Mouse (Mus musculus) stomach, embryonic 16.5 days (tissue): ENCODE measurements around the gene Sesn3. TPM values are rescaled to one million over a fixed set of nuclear protein-coding genes. Genes with fewer than 3 reads are reported as not detected.

ENCODE experiments used
- ATAC-seq: fragments of 200-750 bp; cut with Nextera tagmentation; 2 replicates; pipeline ENCODE4 v1.8.0; 2017; ENCODE audit warnings: moderate number of reproducible peaks, moderate TSS enrichment; ENCODE audit not compliant: insufficient read depth, low FRiP score
- H3K27ac ChIP-seq: fragments of 300-500 bp; sonication (generic); 2 replicates; pipeline ENCODE4 v1.5.1; 2014; ENCODE audit warnings: low read length
- H3K27me3 ChIP-seq: fragments of 300-500 bp; sonication (generic); 2 replicates; pipeline ENCODE4 v1.6.1; 2014; ENCODE audit warnings: low read length, control low read depth, mixed read lengths; ENCODE audit not compliant: control insufficient read depth, insufficient read depth
- H3K36me3 ChIP-seq: fragments of 300-500 bp; sonication (generic); 2 replicates; pipeline ENCODE4 v1.6.1; 2014; ENCODE audit warnings: low read length; ENCODE audit not compliant: control insufficient read depth, insufficient read depth
- H3K4me1 ChIP-seq: fragments of 300-500 bp; sonication (generic); 2 replicates; pipeline ENCODE4 v1.6.1; 2014; ENCODE audit warnings: low read length, control low read depth, mixed read lengths; ENCODE audit not compliant: control insufficient read depth, insufficient read depth
- H3K4me2 ChIP-seq: fragments of 300-500 bp; sonication (generic); 2 replicates; pipeline ENCODE4 v1.6.1; 2014; ENCODE audit warnings: low read depth, low read length, mixed read lengths
- H3K4me3 ChIP-seq: fragments of 300-500 bp; sonication (generic); replicated peaks from 2 replicates; pipeline ENCODE4 v1.5.1; 2014; ENCODE audit warnings: mild to moderate bottlenecking, low read length
- H3K9ac ChIP-seq: fragments of 300-500 bp; sonication (generic); 2 replicates; pipeline ENCODE4 v1.6.1; 2014; ENCODE audit warnings: low read length
- H3K9me3 ChIP-seq: fragments of 300-500 bp; sonication (generic); replicated peaks from 2 replicates; pipeline ENCODE4 v1.6.1; 2016; ENCODE audit warnings: low read length, control low read depth; ENCODE audit not compliant: control insufficient read depth
- WGBS: fragments of 180-500 bp; shearing (Covaris S2); extraction: QIAGEN DNeasy Blood & Tissue Kit; methylation state at CpG from one replicate; pipeline ENCODE4 v1.1.7; 2014; 5-methylcytosine and 5-hydroxymethylcytosine counted together
- polyA plus RNA-seq: library from polyadenylated mRNA; unstranded; fragments of >200 nt; fragmentation: Nextera tagmentation; extraction: Ambion mirVana; gene quantifications from 2 replicates; pipeline ENCODE4 v1.2.1, GENCODE M21; 2015

Gene Sesn3
- polyA plus RNA-seq, 1 experiment from 2014 or later = 12.0 TPM

- H3K4me1 ChIP-seq = peaks cover 14% of the 10 kb centered on the region; the same call in 1 of the 2 replicates
- no peak for ATAC-seq
- H3K4me3 ChIP-seq = no peak overlapping the region
- H3K9ac ChIP-seq = no peak overlapping the region
- H3K27me3 ChIP-seq = no peaks in the 10 kb centered on the region
- H3K4me2 ChIP-seq = no peak overlapping the region
- H3K9me3 ChIP-seq = no peaks in the 10 kb centered on the region
- H3K36me3 ChIP-seq = no peaks in the 10 kb centered on the region
- H3K27ac ChIP-seq = no peak overlapping the region
- 86% methylated on average over 8 of the region's 8 CpGs for WGBS
Observed at GRCm38 (mm10) chr9:14295680-14296440, 21.0 kb downstream of the Sesn3 start.

DNA sequence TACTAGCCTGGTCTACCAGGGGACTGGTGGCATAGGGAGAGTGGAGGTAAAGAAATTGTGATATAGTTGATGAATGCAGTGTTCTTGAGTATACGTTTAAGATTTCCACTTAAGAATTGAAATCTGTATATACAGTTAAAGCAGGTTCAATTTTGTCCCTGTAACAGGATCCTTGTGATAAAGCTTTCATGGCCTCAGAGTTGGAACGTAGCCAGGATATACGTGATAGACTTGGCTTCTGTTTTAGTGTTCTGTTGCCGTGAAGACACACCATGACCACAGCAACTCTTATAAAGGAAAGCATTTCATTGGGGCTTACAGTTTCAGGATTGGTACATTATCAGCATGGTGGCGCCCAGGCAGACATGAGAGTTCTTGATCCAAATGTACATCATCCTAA is 22.3 kb downstream of the Sesn3 start:
- no peak overlapping the region for H3K27ac ChIP-seq
- H3K4me1 ChIP-seq = peaks cover 15% of the 10 kb centered on the region; the same call in 1 of the 2 replicates
- no peaks in the 10 kb centered on the region for H3K27me3 ChIP-seq
- ATAC-seq = no peak
- H3K4me3 ChIP-seq = no peak overlapping the region
- H3K4me2 ChIP-seq = no peak overlapping the region
- H3K9ac ChIP-seq = no peak overlapping the region
- no peaks in the 10 kb centered on the region for H3K9me3 ChIP-seq
- H3K36me3 ChIP-seq = no peaks in the 10 kb centered on the region
- WGBS = 61% methylated on average over 5 of the region's 5 CpGs

DNA sequence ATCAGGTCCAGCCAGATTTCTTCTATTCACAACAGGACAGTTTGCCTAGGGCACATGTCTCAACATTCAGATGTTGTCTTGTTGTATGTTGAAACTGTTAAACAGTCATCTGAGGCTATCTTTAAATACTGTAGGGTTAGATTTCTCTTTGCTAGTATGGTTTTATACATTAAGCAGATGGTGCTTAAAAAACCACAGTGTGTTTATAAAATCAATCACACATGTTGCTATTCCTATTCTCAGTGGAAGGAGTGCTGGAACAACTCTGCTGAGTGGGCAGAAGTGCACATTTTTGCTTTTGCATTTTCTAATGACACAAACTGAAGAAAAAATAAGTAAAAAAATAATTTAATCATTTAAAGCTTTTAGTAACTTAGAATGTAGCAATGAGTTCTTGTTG is 25.0 kb downstream of the Sesn3 start:
- no peak for ATAC-seq
- no peaks in the 10 kb centered on the region for H3K36me3 ChIP-seq
- no peak overlapping the region for H3K4me3 ChIP-seq
- H3K9ac ChIP-seq = no peak overlapping the region
- no peak overlapping the region for H3K27ac ChIP-seq
- H3K27me3 ChIP-seq = no peaks in the 10 kb centered on the region
- H3K9me3 ChIP-seq = no peaks in the 10 kb centered on the region
- H3K4me2 ChIP-seq = no peak overlapping the region
- H3K4me1 ChIP-seq = 0 out of 2 replicates have a peak, but pooled peaks cover 11% of the 10 kb centered on the region

GRCm38 (mm10) chr9:14300795-14301194 is 25.9 kb downstream of the Sesn3 start:
- Histone ChIP-seq H3K4me1 (0 out of 2 replicates have a peak, but pooled peaks cover 11% of the 10 kb centered on the region), H3K27ac (no peak overlapping the region)
- ATAC-seq = no peak

GRCm38 (mm10) chr9:14304262-14304968 is 29.5 kb downstream of the Sesn3 start:
- Histone ChIP-seq H3K4me1 (0 out of 2 replicates have a peak, but pooled peaks cover 7% of the 10 kb centered on the region), H3K9ac (no peak overlapping the region), H3K9me3 (no peaks in the 10 kb centered on the region), H3K27me3 (no peaks in the 10 kb centered on the region), H3K4me3 (no peak overlapping the region), H3K4me2 (no peak overlapping the region), H3K36me3 (no peaks in the 10 kb centered on the region), H3K27ac (no peak overlapping the region)
- no peak for ATAC-seq
- WGBS = 67% methylated on average over 9 of the region's 9 CpGs

More at GRCm38 (mm10) chr9:14300795-14301194, 25.9 kb downstream of the Sesn3 start:
- Histone ChIP-seq H3K4me3 (no peak overlapping the region), H3K36me3 (no peaks in the 10 kb centered on the region), H3K9ac (no peak overlapping the region), H3K4me2 (no peak overlapping the region), H3K27me3 (no peaks in the 10 kb centered on the region), H3K9me3 (no peaks in the 10 kb centered on the region)
- 60% methylated on average over 6 of the region's 6 CpGs for WGBS

GRCm38 (mm10) chr9:14307341-14307740 is 32.5 kb downstream of the Sesn3 start:
- Histone ChIP-seq H3K27ac (no peak overlapping the region), H3K36me3 (no peaks in the 10 kb centered on the region; the same call in 1 of the 2 replicates), H3K9ac (no peak overlapping the region), H3K4me3 (no peak overlapping the region), H3K4me1 (no peaks in the 10 kb centered on the region), H3K27me3 (no peaks in the 10 kb centered on the region), H3K4me2 (no peak overlapping the region), H3K9me3 (no peaks in the 10 kb centered on the region)
- WGBS = 87% methylated on average over 3 of the region's 3 CpGs
- ATAC-seq = no peak

DNA sequence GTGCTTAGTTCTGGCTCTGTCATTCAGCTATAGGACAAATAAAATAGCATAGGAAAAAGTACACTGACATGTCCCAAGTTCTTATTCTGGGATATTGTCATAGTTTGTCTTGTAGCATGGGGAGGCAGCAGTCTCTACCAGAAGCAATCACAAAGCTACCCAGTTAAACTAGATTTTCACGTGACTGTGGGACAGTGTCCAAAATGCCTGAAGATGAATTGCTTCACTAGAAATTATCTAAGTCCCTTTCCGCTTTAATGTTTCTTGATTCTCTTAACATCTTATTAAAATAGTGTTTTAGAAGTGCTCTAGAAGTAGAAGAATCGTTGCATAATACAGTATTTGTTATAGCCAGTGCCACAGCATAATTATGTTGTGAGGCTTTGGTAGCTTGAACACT is 39.1 kb downstream of the Sesn3 start:
- Histone ChIP-seq H3K27me3 (no peaks in the 10 kb centered on the region), H3K9ac (no peak overlapping the region), H3K4me1 (no peaks in the 10 kb centered on the region), H3K4me3 (no peak overlapping the region), H3K4me2 (no peak overlapping the region), H3K36me3 (peaks cover 3% of the 10 kb centered on the region; the same call in 1 of the 2 replicates), H3K9me3 (no peaks in the 10 kb centered on the region), H3K27ac (no peak overlapping the region)
- no peak for ATAC-seq
- WGBS = 78% methylated on average over 3 of the region's 3 CpGs

DNA sequence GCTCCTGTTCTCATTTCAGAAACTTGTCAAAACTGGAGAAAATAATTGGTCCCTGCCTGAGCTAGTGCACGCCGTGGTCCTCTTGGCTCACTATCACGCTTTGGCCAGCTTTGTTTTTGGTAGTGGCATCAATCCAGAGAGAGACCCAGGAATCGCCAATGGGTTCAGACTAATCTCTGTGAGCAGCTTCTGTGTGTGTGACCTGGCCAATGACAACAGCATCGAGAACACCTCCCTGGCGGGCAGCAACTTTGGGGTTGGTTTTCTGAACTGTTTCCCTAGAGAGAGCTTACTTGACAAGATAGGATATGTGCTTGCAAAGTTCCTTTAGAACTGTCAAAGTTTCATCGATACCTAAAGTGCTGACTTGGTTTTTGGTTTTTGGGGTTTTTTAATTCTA is 39.6 kb downstream of the Sesn3 start:
- Histone ChIP-seq H3K9ac (no peak overlapping the region), H3K4me2 (no peak overlapping the region), H3K27me3 (no peaks in the 10 kb centered on the region), H3K9me3 (no peaks in the 10 kb centered on the region), H3K4me3 (no peak overlapping the region), H3K4me1 (no peaks in the 10 kb centered on the region), H3K36me3 (peaks cover 3% of the 10 kb centered on the region; the same call in 1 of the 2 replicates), H3K27ac (no peak overlapping the region)
- no peak for ATAC-seq
- 88% methylated on average over 7 of the region's 7 CpGs for WGBS

DNA sequence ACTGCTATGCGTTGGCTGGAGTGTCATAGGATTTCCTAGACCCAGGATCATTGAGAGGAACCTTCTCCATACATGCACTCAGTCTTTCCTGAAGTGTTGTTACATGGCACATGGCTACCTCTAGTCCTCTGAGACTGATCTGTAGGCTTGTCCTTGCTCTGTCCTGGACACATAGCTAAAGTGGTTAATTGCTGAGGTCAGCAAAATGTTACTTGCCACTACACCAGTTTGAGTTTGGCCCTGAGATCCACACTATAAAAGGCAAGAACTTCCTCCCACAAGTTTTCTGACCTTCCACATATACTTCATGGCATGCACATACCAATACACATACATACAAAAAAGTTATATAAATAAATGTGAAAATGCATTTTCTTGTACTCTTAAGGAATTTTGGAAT is 41.8 kb downstream of the Sesn3 start:
- Histone ChIP-seq H3K36me3 (0 out of 2 replicates have a peak, but pooled peaks cover 3% of the 10 kb centered on the region), H3K4me1 (no peaks in the 10 kb centered on the region), H3K4me2 (no peak overlapping the region), H3K9ac (no peak overlapping the region), H3K27ac (no peak overlapping the region), H3K9me3 (no peaks in the 10 kb centered on the region), H3K4me3 (no peak overlapping the region), H3K27me3 (no peaks in the 10 kb centered on the region)
- no peak for ATAC-seq
- 93% methylated on average over 1 of the region's 1 CpGs for WGBS
